Mouse (Mus musculus): ENCODE data around the gene Jpt1.

- TF ChIP-seq CHD2 (IDR thresholded peaks at IDR 0.05; ENCODE audit: low read depth, low read length), result no peak
- TF ChIP-seq ZNF384 (IDR thresholded peaks at IDR 0.05; ENCODE audit: low read depth, low read length), result no peak
These were observed 21.8 kb downstream of the Jpt1 start for GRCm38 (mm10) chr11:115492387-115492786.
